ENCODE assay signal across 8 mouse cellular contexts in genomic region chr15:12548696-12549095, GRCm38 (mm10).
DNase-seq lines count a peak whose midpoint lies in the region; ATAC-seq and TF ChIP-seq lines count a peak whose summit lies in the region.

No protein-coding gene starts in this region.

- no peaks in the 10 kb centered on the region for H3K9me3 ChIP-seq in ES-E14 (ENCODE audit: control insufficient read depth, insufficient read depth, low read depth, low read length)
- no peaks in the 10 kb centered on the region for H3K9me3 ChIP-seq in heart, embryonic 14.5 days (ENCODE audit: control insufficient read depth, low read length)
- H3K9me3 ChIP-seq in liver, embryonic 14.5 days (ENCODE audit: control insufficient read depth, low read length): no peaks in the 10 kb centered on the region

- no peaks in the 10 kb centered on the region for H3K27me3 ChIP-seq in heart, embryonic 14.5 days (ENCODE audit: control insufficient read depth, insufficient read depth, low read length)
- H3K27me3 ChIP-seq in liver, embryonic 14.5 days (ENCODE audit: control insufficient read depth, insufficient read depth, low read length): peaks cover 18% of the 10 kb centered on the region

- H3K36me3 ChIP-seq in ES-E14 (ENCODE audit: control insufficient read depth, insufficient read depth, low read length, poor library complexity, severe bottlenecking): no peaks in the 10 kb centered on the region
- H3K36me3 ChIP-seq in heart, embryonic 14.5 days (ENCODE audit: control insufficient read depth, insufficient read depth, low read length): no peaks in the 10 kb centered on the region
- no peaks in the 10 kb centered on the region for H3K36me3 ChIP-seq in liver, embryonic 14.5 days (replicated peaks; ENCODE audit: control insufficient read depth, insufficient read depth, low read depth)

- DNase-seq in gastrocnemius, adult 2 months: no peak
- no peak for DNase-seq in gastrocnemius, postnatal 10 days
- no peak for DNase-seq in ES-E14 (ENCODE audit: low read depth, low spot score)
- no peak for DNase-seq in liver, embryonic 14.5 days (ENCODE audit: low read depth in 3 of 3, low spot score in 3 of 3)
- DNase-seq in frontal cortex, postnatal 36 days (ENCODE audit: low spot score in 2 of 2): no peak
- DNase-seq in thymus, postnatal 25 days: no peak
- DNase-seq in gastrocnemius, postnatal 36 days: no peak

- TF ChIP-seq CTCF in gastrocnemius, adult 2 months (IDR thresholded peaks at IDR 0.05): no peak
- TF ChIP-seq CTCF in liver, embryonic 14.5 days (IDR thresholded peaks at IDR 0.05; ENCODE audit: low read depth): no peak

- ATAC-seq in heart, embryonic 14.5 days (ENCODE audit: insufficient number of reproducible peaks, insufficient read depth, low FRiP score, low read depth): no peak
- no peak for ATAC-seq in liver, embryonic 14.5 days (ENCODE audit: insufficient read depth)

- H3K4me2 ChIP-seq in heart, embryonic 14.5 days (ENCODE audit: low read length): peak overlapping the region; percentile 97
- H3K4me2 ChIP-seq in liver, embryonic 14.5 days (ENCODE audit: low read depth): peak overlapping the region; percentile 63

- H3K9ac ChIP-seq in ES-E14 (ENCODE audit: insufficient read depth, low read depth, low read length, poor library complexity, severe bottlenecking): no peak overlapping the region
- H3K9ac ChIP-seq in heart, embryonic 14.5 days (ENCODE audit: low read length): peak overlapping the region; percentile 75
- no peak overlapping the region for H3K9ac ChIP-seq in liver, embryonic 14.5 days (replicated peaks)

- in situ Hi-C loops in ES-E14 (cut with MboI; ENCODE audit: low sequenced_read_pairs in 2 of 2, unreplicated experiment in 2 of 2): no loop called here

- WGBS in heart, embryonic 14.5 days: 47% methylated on average over 4 of the region's 4 CpGs
- 39% methylated on average over 4 of the region's 4 CpGs for WGBS in liver, embryonic 14.5 days (ENCODE audit: insufficient replicate concordance)

- TF ChIP-seq EP300 in liver, embryonic 14.5 days (IDR thresholded peaks at IDR 0.05; ENCODE audit: low read depth): no peak

- peaks cover 0 to 13% of the 10 kb centered on the region in 2 experiments; a peak in 2 of 4 replicates for H3K4me1 ChIP-seq in ES-E14 (ENCODE audit: control insufficient read depth in 2 of 2, insufficient read depth in 2 of 2, low read length in 2 of 2, poor library complexity in 1 of 2)
- peaks cover 33 to 38% of the 10 kb centered on the region in 2 experiments for H3K4me1 ChIP-seq in heart, embryonic 14.5 days (ENCODE audit: control insufficient read depth in 2 of 2, insufficient read depth in 2 of 2, low read length in 2 of 2)
- H3K4me1 ChIP-seq in liver, embryonic 14.5 days (replicated peaks; ENCODE audit: control insufficient read depth in 2 of 2, insufficient read depth in 2 of 2, low read length in 1 of 2): 0 out of 4 replicates have a peak, but pooled peaks cover 0 to 4% of the 10 kb centered on the region in 2 experiments

- intact Hi-C loops in gastrocnemius, adult 2 months (cut with DNase I): no loop called here
- intact Hi-C loops in gastrocnemius, postnatal 36 days (cut with DNase I): no loop called here

- peak overlapping the region; percentile 77 for H3K4me3 ChIP-seq in gastrocnemius, adult 2 months
- peak overlapping the region; percentile 38 to 61; a peak in 3 of 4 replicates for H3K4me3 ChIP-seq in ES-E14 (ENCODE audit: insufficient read depth in 1 of 2, low read depth in 1 of 2, low read length in 2 of 2, poor library complexity in 1 of 2, severe bottlenecking in 1 of 2)
- peak overlapping the region; percentile 55 to 69 for H3K4me3 ChIP-seq in heart, embryonic 14.5 days (ENCODE audit: control insufficient read depth in 1 of 2, insufficient read depth in 1 of 2, low read depth in 1 of 2, low read length in 2 of 2)
- peak overlapping the region in 1 of 2 experiments; percentile 45; a peak in 1 of 4 replicates for H3K4me3 ChIP-seq in liver, embryonic 14.5 days (ENCODE audit: insufficient read depth in 1 of 2, low read depth in 2 of 2, low read length in 2 of 2)

- H3K27ac ChIP-seq in gastrocnemius, adult 2 months: peak overlapping the region; percentile 94
- H3K27ac ChIP-seq in ES-E14 (ENCODE audit: insufficient read depth, low read depth, low read length, poor library complexity, severe bottlenecking): peak overlapping the region; percentile 8; the same call in 1 of the 2 replicates
- H3K27ac ChIP-seq in heart, embryonic 14.5 days (replicated peaks in 1 of 2; ENCODE audit: control insufficient read depth in 1 of 2, insufficient read depth in 1 of 2, low read depth in 2 of 2, low read length in 2 of 2): no peak overlapping the region
- H3K27ac ChIP-seq in liver, embryonic 14.5 days: no peak overlapping the region

TF ChIP-seq in ES-E14, 5 proteins besides CTCF, POLR2A, EP300 and RAD21:
- TF ChIP-seq HCFC1 (IDR thresholded peaks at IDR 0.05; ENCODE audit: borderline replicate concordance, insufficient read depth, low read length): no peak
- no peak for TF ChIP-seq ZC3H11A (IDR thresholded peaks at IDR 0.05; ENCODE audit: borderline replicate concordance, low read depth, low read length)
- TF ChIP-seq ZNF384 (IDR thresholded peaks at IDR 0.05; ENCODE audit: low read depth, low read length): no peak; the same call in 1 of the 2 replicates
- TF ChIP-seq CHD2 (IDR thresholded peaks at IDR 0.05; ENCODE audit: low read depth, low read length): no peak
- no peak for TF ChIP-seq MAFK (IDR thresholded peaks at IDR 0.05; ENCODE audit: insufficient read depth, low read depth, low read length)

Comparison
In these comparisons a context has a peak if more than half of its experiments do, and no peak if none do; other contexts are left out.
1. H3K27ac ChIP-seq: peak in gastrocnemius, adult 2 months (single experiment) and ES-E14 (single experiment); none in heart, embryonic 14.5 days (0 of 2) and liver, embryonic 14.5 days (single experiment).